Mouse (Mus musculus) neural tube, embryonic 13.5 days (tissue): ENCODE measurements around the gene Trim41. TPM values are rescaled to one million over a fixed set of nuclear protein-coding genes. Genes with fewer than 3 reads are reported as not detected.
A peak's percentile ranks its signal among the peaks of the same experiment; 100 is the strongest.
"Not testable (repeated sequence)": the region's sequence is repeated elsewhere in the genome, so short reads cannot be mapped to it uniquely, and the experiment has no call there.

ENCODE experiments used
- ATAC-seq: fragments of 200-750 bp; cut with Nextera tagmentation; 2 replicates; pipeline ENCODE4 v1.8.0; 2017; ENCODE audit warnings: low read depth, mild to moderate bottlenecking, moderate TSS enrichment, moderate library complexity
- H3K27ac ChIP-seq: fragments of 300-500 bp; sonication (generic); replicated peaks from 2 replicates; pipeline ENCODE4 v1.5.1; 2015; ENCODE audit warnings: moderate library complexity, mild to moderate bottlenecking, inconsistent platforms
- H3K27me3 ChIP-seq: fragments of 300-500 bp; sonication (generic); 2 replicates; pipeline ENCODE4 v1.6.1; 2015; ENCODE audit warnings: mild to moderate bottlenecking, inconsistent platforms
- H3K36me3 ChIP-seq: fragments of 300-500 bp; sonication (generic); 2 replicates; pipeline ENCODE4 v1.6.1; 2015; ENCODE audit warnings: mild to moderate bottlenecking, inconsistent platforms
- H3K4me1 ChIP-seq: fragments of 300-500 bp; sonication (generic); replicated peaks from 2 replicates; pipeline ENCODE4 v1.6.1; 2015; ENCODE audit warnings: inconsistent platforms
- H3K4me2 ChIP-seq: fragments of 300-500 bp; sonication (generic); 2 replicates; pipeline ENCODE4 v1.6.1; 2015; ENCODE audit warnings: inconsistent platforms, mild to moderate bottlenecking, moderate library complexity
- H3K4me3 ChIP-seq: fragments of 300-500 bp; sonication (generic); 2 replicates; pipeline ENCODE4 v1.5.1; 2015; ENCODE audit warnings: mild to moderate bottlenecking, inconsistent platforms
- H3K9ac ChIP-seq: fragments of 300-500 bp; sonication (generic); 2 replicates; pipeline ENCODE4 v1.6.1; 2015; ENCODE audit warnings: moderate library complexity, mild to moderate bottlenecking, inconsistent platforms
- H3K9me3 ChIP-seq: fragments of 300-500 bp; sonication (generic); 2 replicates; pipeline ENCODE4 v1.6.1; 2016; ENCODE audit warnings: inconsistent platforms
- WGBS: fragments of 180-500 bp; shearing (Covaris S2); methylation state at CpG from one replicate; pipeline ENCODE4 v1.1.7; 2015; 5-methylcytosine and 5-hydroxymethylcytosine counted together
- polyA plus RNA-seq: library from polyadenylated mRNA; unstranded; fragments of >200 nt; fragmentation: Nextera tagmentation; extraction: Ambion mirVana; gene quantifications from 2 replicates; pipeline ENCODE4 v1.2.1, GENCODE M21; 2015

The Trim41 gene
- polyA plus RNA-seq, 1 experiment from 2014 or later, result 6.2 TPM

DNA sequence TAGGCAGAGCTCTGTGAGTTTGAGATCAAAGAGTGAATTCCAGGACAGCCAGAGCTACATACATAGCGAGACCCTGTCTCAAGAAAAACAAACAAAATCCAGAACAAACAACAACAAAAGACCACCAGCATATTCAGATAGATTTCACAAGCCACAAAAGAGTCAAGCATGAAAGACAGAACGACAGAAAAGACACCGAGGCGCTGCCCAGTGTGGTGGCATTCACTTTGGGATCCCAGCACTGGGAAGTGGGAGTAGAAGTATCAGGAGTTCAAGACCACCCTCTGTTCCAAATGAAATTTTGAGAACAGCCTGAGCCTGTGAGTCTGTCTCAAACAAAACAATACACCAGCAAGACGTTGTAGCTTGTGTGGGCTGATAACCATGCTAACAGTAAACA is 29.7 kb upstream of the Trim41 start:
- H3K9me3 ChIP-seq, result no peaks in the 10 kb centered on the region
- no peak overlapping the region for H3K4me3 ChIP-seq
- no peak overlapping the region for H3K27ac ChIP-seq
- peaks cover 26% of the 10 kb centered on the region for H3K27me3 ChIP-seq
- ATAC-seq, result no peak
- no peak overlapping the region for H3K4me2 ChIP-seq
- H3K9ac ChIP-seq, result no peak overlapping the region
- H3K36me3 ChIP-seq, result no peaks in the 10 kb centered on the region
- H3K4me1 ChIP-seq, result no peaks in the 10 kb centered on the region
- WGBS, result 66% methylated on average over 5 of the region's 5 CpGs

DNA sequence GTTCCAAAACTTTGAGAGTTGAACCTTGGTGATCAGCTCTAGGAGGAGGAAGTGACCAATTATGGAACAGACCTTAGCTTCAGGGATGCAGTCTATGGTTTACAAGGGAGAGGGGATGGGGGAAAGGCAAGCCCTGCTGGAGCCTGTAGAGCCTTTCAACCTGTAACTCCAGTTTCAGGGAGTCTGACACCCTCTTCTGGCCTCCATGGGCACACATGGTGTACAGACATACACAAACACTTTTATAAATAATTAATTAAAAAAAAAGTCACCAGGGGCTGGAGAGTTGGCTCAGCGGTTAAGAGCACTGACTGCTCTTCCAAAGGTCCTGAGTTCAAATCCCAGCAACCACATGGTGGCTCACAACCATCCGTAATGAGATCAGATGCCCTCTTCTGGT is 29.2 kb upstream of the Trim41 start:
- not testable (repeated sequence) for H3K4me2 ChIP-seq, H3K36me3 ChIP-seq, H3K4me1 ChIP-seq, H3K9ac ChIP-seq, ATAC-seq, H3K9me3 ChIP-seq, H3K27ac ChIP-seq, H3K4me3 ChIP-seq
- WGBS, result 79% methylated on average over 2 of the region's 2 CpGs
- H3K27me3 ChIP-seq, result peaks cover 26% of the 10 kb centered on the region

DNA sequence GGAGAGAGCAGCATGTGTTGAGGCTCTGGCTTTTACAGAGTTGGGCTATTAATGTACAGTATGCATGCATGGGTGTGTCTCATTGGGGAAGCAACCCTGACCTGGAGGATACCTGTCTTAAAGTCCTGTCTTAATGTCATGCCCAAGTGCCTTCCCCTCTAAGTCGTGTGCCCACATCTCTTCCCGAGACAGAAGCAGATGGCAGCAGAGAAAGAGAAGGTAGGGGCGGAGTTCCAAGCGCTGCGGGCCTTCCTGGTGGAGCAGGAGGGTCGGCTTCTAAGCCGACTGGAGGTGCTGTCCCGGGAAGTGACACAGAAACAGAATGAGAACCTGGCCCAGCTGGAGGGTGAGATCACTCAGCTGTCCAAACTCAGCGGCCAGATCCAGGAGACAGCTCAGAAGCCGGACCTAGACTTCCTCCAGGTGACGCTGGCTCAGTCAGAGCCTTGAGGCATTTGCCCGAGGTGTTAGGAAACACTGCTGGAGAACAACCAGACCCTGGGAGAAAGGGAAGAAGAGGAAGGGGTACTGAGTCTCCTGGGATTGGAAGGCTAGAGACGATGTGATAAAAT is 28.2 kb upstream of the Trim41 start:
- Histone ChIP-seq H3K27ac (no peak overlapping the region), H3K4me3 (no peak overlapping the region), H3K27me3 (peaks cover 28% of the 10 kb centered on the region), H3K9me3 (no peaks in the 10 kb centered on the region), H3K4me1 (no peaks in the 10 kb centered on the region), H3K9ac (no peak overlapping the region), H3K4me2 (no peak overlapping the region), H3K36me3 (no peaks in the 10 kb centered on the region)
- no peak for ATAC-seq
- WGBS, result 37% methylated on average over 13 of the region's 13 CpGs

DNA sequence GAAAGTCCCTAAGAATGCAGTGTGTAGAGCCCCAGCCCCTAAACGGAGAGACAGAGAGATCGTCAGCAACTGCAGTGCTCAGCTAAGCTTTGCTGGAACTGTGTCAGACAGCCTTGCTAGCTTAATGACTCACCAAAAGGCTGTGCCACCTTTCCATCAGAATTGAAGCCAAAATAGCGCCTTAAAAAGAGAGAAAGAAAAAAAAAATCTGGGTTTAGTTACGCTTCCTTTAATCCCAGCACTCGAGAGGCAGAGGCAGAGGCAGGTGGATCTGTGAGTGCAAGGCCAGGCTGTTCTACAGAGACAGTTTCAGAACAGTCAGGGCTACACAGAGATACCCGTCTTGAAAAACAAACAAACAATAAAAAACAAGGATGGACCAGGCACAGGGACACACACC is 27.2 kb upstream of the Trim41 start:
- Histone ChIP-seq H3K9ac (no peak overlapping the region), H3K4me1 (no peaks in the 10 kb centered on the region), H3K4me2 (no peak overlapping the region), H3K4me3 (no peak overlapping the region), H3K9me3 (no peaks in the 10 kb centered on the region), H3K36me3 (no peaks in the 10 kb centered on the region), H3K27me3 (peaks cover 29% of the 10 kb centered on the region), H3K27ac (no peak overlapping the region)
- 51% methylated on average over 6 of the region's 6 CpGs for WGBS
- ATAC-seq, result no peak

DNA sequence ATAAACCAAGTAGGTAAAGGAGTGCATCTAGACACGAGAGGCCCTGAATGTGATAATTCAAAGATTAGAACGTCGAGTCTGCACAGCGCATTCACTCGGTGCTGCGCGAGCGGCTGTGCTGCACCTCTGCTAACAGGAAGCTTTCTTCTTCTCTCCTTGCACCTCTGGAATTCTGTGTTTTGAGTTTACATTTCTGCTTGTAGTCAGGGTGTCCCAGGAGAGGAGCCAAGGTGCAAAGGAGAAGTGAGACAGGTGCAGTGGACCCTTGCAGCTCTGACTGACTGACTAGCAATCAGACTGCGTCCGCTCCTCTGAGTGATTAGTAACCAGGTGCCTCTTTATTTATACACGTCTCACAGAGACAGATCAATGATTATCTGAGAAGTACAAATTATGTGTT is 26.0 kb upstream of the Trim41 start:
- WGBS, result 83% methylated on average over 11 of the region's 11 CpGs
- Histone ChIP-seq H3K9me3 (no peaks in the 10 kb centered on the region), H3K9ac (no peak overlapping the region)

DNA sequence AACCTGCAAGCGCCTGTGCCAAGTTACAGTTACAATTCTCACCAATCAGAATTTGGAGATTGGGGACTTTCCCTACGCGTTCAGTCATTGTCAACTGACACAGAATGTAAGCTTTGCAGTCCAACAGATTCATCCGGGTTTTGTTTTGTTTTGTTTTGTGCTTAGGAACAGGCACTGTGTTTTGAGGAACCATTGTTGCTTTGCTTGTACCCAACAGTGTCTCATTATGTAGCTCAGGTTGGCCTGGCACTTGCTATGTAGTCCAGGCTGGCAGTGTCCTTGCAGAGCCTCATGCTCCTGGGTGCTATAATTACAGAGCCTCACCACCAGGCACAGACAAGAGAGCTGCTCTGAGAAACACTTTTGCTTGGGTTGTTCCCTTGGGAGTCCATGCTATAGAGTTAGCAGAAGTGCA is 25.2 kb upstream of the Trim41 start:
- Histone ChIP-seq H3K36me3 (no peaks in the 10 kb centered on the region), H3K9ac (no peak overlapping the region), H3K27me3 (peaks cover 26% of the 10 kb centered on the region), H3K27ac (no peak overlapping the region), H3K9me3 (no peaks in the 10 kb centered on the region), H3K4me1 (peaks cover 11% of the 10 kb centered on the region), H3K4me2 (no peak overlapping the region), H3K4me3 (no peak overlapping the region)
- WGBS, result 83% methylated on average over 4 of the region's 4 CpGs
- ATAC-seq, result no peak

More for the DNA sequence above, 26.0 kb upstream of the Trim41 start:
- Histone ChIP-seq H3K27me3 (peaks cover 26% of the 10 kb centered on the region), H3K36me3 (no peaks in the 10 kb centered on the region), H3K27ac (no peak overlapping the region), H3K4me3 (no peak overlapping the region), H3K4me2 (no peak overlapping the region), H3K4me1 (peaks cover 8% of the 10 kb centered on the region)
- ATAC-seq, result no peak

DNA sequence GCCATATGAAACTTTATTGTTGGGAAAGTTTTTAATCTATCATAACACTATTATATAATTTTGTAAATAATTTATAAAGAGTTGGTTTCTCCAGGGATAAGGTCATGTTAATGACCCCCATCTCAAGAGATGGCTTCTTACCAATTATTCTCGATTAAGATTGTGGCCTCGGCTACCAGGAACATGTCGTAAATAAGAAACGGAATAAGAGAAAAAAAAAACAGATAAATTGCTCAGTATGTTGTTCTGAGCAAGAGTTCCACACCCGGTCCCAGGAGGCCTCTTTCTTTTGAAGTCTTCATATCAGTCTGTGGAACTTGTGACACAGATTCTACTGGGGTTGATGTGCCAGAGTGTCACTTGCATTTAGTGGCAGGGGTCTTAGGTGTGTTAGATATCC is 24.1 kb upstream of the Trim41 start:
- 80% methylated on average over 5 of the region's 5 CpGs for WGBS
- Histone ChIP-seq H3K4me1 (peaks cover 17% of the 10 kb centered on the region), H3K36me3 (no peaks in the 10 kb centered on the region), H3K4me2 (no peak overlapping the region), H3K27me3 (peaks cover 35% of the 10 kb centered on the region), H3K9ac (no peak overlapping the region), H3K9me3 (no peaks in the 10 kb centered on the region), H3K4me3 (no peak overlapping the region), H3K27ac (no peak overlapping the region)
- ATAC-seq, result no peak

DNA sequence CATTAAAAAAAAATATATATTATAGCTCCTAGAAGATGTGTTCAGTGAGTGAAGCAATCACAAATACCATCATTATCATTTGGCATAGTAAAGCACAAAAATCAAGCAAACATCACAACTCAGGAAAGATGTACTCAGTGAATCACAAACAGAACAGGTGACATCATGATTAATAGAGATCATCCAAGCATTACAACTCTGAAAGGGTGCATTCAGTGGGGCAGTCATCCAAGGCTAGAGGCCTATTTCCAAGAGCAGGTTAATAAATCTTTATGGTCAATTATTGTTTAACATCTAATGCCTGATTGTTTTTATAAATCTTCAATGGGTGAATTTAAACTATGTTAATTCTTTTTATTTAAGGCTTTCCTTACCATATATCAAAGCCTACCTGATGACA is 23.7 kb upstream of the Trim41 start:
- H3K4me2 ChIP-seq, result no peak overlapping the region
- H3K9ac ChIP-seq, result no peak overlapping the region
- peaks cover 17% of the 10 kb centered on the region for H3K4me1 ChIP-seq
- no peak overlapping the region for H3K4me3 ChIP-seq
- H3K36me3 ChIP-seq, result no peaks in the 10 kb centered on the region
- no peak overlapping the region for H3K27ac ChIP-seq
- H3K9me3 ChIP-seq, result no peaks in the 10 kb centered on the region
- H3K27me3 ChIP-seq, result peaks cover 32% of the 10 kb centered on the region
- ATAC-seq, result no peak

DNA sequence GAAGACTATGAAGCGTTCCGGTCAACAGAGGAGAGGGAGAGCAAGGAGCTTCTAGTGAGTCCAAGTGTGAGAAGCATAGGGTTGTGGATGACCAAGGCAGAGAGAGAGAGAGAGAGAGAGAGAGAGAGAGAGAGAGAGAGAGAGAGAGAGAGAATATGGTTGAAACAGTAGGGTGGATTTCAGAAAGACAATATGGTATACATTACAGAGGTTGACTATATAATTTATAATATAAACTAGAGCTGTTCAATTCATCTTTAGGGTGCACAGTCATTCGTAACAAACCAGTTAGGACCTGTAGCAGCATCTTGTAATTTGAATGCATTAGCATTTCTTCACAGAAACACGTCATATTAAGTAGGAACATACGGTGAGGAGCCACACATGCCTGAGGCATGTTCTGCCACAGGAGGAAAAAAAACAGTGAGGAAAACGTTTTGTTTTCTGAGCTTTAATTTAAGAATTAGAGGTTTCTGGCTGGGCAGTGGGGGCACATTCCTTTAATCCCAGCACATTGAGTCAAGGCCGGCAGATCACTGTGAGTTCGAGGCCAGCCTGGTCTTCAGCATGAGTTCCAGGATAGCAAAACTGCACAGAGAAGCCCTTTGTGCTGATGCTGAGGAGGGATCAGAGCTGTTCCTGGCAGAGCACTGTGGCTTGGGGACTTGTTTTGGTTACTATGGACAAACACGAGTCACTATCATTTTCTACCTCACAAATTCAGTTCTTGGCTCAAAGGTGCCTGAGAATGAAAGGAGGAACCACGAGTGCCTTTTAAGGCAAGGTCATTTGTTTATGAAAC is 21.9 kb upstream of the Trim41 start:
- H3K4me2 ChIP-seq, result peak overlapping the region; percentile 84
- H3K4me3 ChIP-seq, result peak overlapping the region; percentile 90
- no peaks in the 10 kb centered on the region for H3K9me3 ChIP-seq
- no peak overlapping the region for H3K9ac ChIP-seq
- no peaks in the 10 kb centered on the region for H3K36me3 ChIP-seq
- no peak for ATAC-seq
- peaks cover 32% of the 10 kb centered on the region for H3K27me3 ChIP-seq
- no peak overlapping the region for H3K27ac ChIP-seq
- WGBS, result 71% methylated on average over 10 of the region's 10 CpGs
- peaks cover 17% of the 10 kb centered on the region for H3K4me1 ChIP-seq

DNA sequence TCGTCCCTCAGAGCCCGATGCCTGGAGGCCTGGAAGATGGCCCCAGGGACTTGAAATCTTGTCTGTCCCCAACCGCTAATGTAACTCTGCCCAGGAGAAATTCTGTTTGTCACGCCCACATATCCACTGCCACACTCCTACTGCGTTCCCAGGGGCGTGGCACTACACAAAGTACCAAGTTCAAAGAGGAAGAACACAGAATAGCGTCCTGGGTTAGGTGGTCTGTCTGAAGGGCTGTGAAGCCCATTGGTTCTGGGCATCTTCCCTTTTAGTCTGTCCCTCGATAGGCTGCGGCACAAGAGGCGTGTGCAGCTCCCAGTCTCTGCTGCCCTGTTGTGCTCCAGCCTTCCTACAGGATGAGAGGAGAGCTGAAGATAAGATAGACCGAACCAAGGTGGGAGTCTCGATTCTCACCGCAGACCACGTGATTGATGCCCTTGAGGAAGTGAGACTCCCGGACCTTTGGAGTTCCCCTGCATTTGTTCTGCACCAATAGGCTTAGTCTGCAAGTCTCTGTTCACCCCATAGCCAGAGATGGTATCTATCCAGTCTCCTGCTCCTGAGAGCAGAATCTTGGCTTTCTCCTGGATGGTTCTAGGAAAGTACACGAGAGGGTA is 21.1 kb upstream of the Trim41 start:
- peak overlapping the region; percentile 90 for H3K4me3 ChIP-seq
- H3K4me1 ChIP-seq, result peaks cover 17% of the 10 kb centered on the region
- H3K27ac ChIP-seq, result peak overlapping the region; percentile 72; the same call in 1 of the 2 replicates
- H3K27me3 ChIP-seq, result peaks cover 31% of the 10 kb centered on the region
- ATAC-seq, result peak; percentile 21; the same call in 1 of the 2 replicates
- 3% methylated on average over 16 of the region's 16 CpGs for WGBS
- H3K4me2 ChIP-seq, result peak overlapping the region; percentile 84
- H3K36me3 ChIP-seq, result no peaks in the 10 kb centered on the region
- no peaks in the 10 kb centered on the region for H3K9me3 ChIP-seq
- peak overlapping the region; percentile 80 for H3K9ac ChIP-seq

DNA sequence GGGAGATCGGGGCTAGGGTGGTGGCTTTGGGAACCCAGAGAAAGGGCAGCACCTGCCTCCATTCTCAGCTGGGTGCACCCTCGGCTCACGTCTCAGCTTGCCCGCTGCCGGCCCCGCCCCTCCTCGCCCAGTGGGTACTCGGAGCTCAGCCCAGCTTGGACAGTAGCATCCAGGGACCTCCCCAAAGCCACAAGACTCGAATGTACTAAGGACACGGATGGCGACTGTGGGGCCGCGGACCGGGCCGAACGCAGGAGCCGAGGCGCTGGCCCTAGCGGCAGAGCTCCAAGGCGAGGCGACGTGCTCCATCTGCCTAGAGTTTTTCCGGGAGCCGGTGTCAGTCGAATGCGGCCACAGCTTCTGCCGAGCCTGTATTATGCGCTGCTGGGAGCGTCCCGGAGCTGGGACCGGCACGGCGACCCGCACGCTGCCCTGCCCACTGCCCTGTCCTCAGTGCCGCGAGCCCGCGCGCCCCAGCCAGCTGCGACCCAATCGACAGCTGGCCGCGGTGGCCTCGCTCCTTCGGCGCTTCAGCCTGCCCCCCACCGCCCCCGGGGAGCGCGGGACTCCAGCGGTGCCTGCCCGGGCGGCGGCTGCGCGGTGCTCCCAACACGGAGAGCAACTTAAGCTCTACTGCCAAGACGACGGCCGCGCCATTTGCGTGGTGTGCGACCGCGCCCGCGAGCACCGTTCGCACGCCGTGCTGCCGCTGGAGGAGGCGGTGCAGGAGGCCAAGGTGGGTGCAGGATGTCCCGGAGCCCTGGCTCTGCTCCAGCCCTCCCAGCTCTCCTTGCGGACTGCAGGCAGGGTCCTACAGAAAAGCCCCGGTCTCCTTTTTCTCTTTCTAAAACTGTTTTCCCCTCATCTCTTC is 20.4 kb upstream of the Trim41 start:
- ATAC-seq, result peak; percentile 36
- under 1% methylated on average over 76 of the region's 77 CpGs for WGBS
- Histone ChIP-seq H3K27me3 (peaks cover 28% of the 10 kb centered on the region), H3K4me2 (peak overlapping the region; percentile 84), H3K4me1 (peaks cover 17% of the 10 kb centered on the region), H3K9me3 (no peaks in the 10 kb centered on the region), H3K36me3 (no peaks in the 10 kb centered on the region), H3K27ac (peak overlapping the region; percentile 72), H3K4me3 (peak overlapping the region; percentile 90), H3K9ac (peak overlapping the region; percentile 80)

DNA sequence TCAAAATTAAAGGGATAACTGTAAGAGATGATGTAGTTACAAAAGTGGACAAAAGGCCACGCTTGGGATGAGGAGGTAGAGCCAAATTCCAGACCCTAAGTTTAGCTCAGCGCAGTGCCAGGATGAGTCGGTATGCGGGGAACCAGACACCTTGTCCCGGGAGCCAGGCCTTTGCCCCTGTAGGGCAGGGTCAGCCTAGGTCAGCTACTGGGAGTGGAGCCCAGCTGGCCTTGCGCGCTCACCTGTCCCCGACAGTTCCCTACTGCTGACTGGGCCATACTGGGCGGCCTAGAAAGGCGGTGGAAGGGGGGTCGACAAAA is 19.8 kb upstream of the Trim41 start:
- H3K9me3 ChIP-seq, result no peaks in the 10 kb centered on the region
- peak overlapping the region; percentile 80 for H3K9ac ChIP-seq
- H3K27ac ChIP-seq, result 0 out of 2 replicates have a peak overlapping the region, but pooled peaks have one; percentile 72
- ATAC-seq, result no peak
- peak overlapping the region; percentile 90 for H3K4me3 ChIP-seq
- WGBS, result 10% methylated on average over 11 of the region's 11 CpGs
- peaks cover 28% of the 10 kb centered on the region for H3K27me3 ChIP-seq
- peaks cover 17% of the 10 kb centered on the region for H3K4me1 ChIP-seq
- peak overlapping the region; percentile 84 for H3K4me2 ChIP-seq
- no peaks in the 10 kb centered on the region for H3K36me3 ChIP-seq
